Mouse (Mus musculus) intestine, postnatal 0 days (tissue): ENCODE results near the gene Pfkfb4. TPM values are rescaled to one million over a fixed set of nuclear protein-coding genes. Genes with fewer than 3 reads are reported as not detected.

ENCODE experiments used
- ATAC-seq: fragments of 200-750 bp; cut with Nextera tagmentation; 2 replicates; pipeline ENCODE4 v1.8.0; 2017; ENCODE audit warnings: mild to moderate bottlenecking, moderate TSS enrichment, moderate library complexity
- H3K27ac ChIP-seq: fragments of 300-500 bp; sonication (generic); 2 replicates; pipeline ENCODE4 v1.5.1; 2014; ENCODE audit warnings: mild to moderate bottlenecking, low read depth, low read length, moderate library complexity
- H3K27me3 ChIP-seq: fragments of 300-500 bp; sonication (generic); replicated peaks from 2 replicates; pipeline ENCODE4 v1.6.1; 2014; ENCODE audit warnings: low read length, mixed read lengths; ENCODE audit not compliant: control insufficient read depth, insufficient read depth
- H3K36me3 ChIP-seq: fragments of 300-500 bp; sonication (generic); 2 replicates; pipeline ENCODE4 v1.6.1; 2014; ENCODE audit warnings: mild to moderate bottlenecking, moderate library complexity; ENCODE audit not compliant: control insufficient read depth, insufficient read depth
- H3K4me1 ChIP-seq: fragments of 300-500 bp; sonication (generic); replicated peaks from 2 replicates; pipeline ENCODE4 v1.6.1; 2014; ENCODE audit warnings: antibody characterized with exemption, low read length, mixed read lengths; ENCODE audit not compliant: control insufficient read depth, insufficient read depth
- H3K4me2 ChIP-seq: fragments of 300-500 bp; sonication (generic); replicated peaks from 2 replicates; pipeline ENCODE4 v1.6.1; 2014; ENCODE audit warnings: low read depth, mild to moderate bottlenecking, moderate library complexity
- H3K4me3 ChIP-seq: fragments of 300-500 bp; sonication (generic); 2 replicates; pipeline ENCODE4 v1.5.1; 2014; ENCODE audit warnings: low read depth, low read length
- H3K9ac ChIP-seq: fragments of 300-500 bp; sonication (generic); 2 replicates; pipeline ENCODE4 v1.6.1; 2014; ENCODE audit warnings: mild to moderate bottlenecking, low read depth, low read length
- H3K9me3 ChIP-seq: fragments of 300-500 bp; sonication (generic); 2 replicates; pipeline ENCODE4 v1.6.1; 2016; ENCODE audit warnings: mixed run types; ENCODE audit not compliant: control insufficient read depth
- CTCF ChIP-seq: sonication (generic); IDR thresholded peaks from 2 replicates; pipeline ENCODE4 v1.5.1; 2016; ENCODE audit warnings: low read depth, mild to moderate bottlenecking, control low read depth, antibody characterized with exemption, moderate library complexity
- WGBS: fragments of 180-500 bp; shearing (Covaris S2); extraction: QIAGEN DNeasy Blood & Tissue Kit; methylation state at CpG from one replicate; pipeline ENCODE4 v1.1.7; 2014; 5-methylcytosine and 5-hydroxymethylcytosine counted together
- polyA plus RNA-seq: library from polyadenylated mRNA; unstranded; fragments of >200 nt; fragmentation: Nextera tagmentation; extraction: Ambion mirVana; gene quantifications from 2 replicates; pipeline ENCODE4 v1.2.1, GENCODE M21; 2015

Pfkfb4 gene
- polyA plus RNA-seq, 1 experiment from 2014 or later, result 43.1 TPM

DNA sequence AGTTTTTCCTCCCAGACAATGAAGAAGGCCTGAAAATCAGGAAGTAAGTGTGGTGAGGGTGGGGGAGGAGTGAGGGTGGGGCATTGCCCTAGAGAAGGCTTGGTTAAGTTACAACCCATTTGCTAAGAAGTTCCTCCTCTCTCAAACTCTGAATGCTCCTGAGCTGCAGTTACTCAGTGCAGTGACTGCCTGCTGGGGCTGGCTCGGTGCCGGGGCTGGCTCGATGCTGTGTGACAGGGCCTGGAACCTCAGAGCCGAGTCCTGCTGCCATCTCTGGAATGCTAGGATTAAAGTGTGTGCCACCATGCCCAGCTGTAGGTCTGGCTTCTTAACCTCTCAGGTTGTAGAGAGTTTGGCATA lies 7.6 kb downstream of the Pfkfb4 start:
- no peak overlapping the region for H3K27ac ChIP-seq
- H3K36me3 ChIP-seq, result peaks cover 26% of the 10 kb centered on the region; the same call in 1 of the 2 replicates
- no peaks in the 10 kb centered on the region for H3K27me3 ChIP-seq
- ATAC-seq, result no peak
- TF ChIP-seq CTCF, result no peak
- no peak overlapping the region; the same call in 1 of the 2 replicates for H3K4me2 ChIP-seq
- H3K9ac ChIP-seq, result no peak overlapping the region
- WGBS, result 47% methylated on average over 4 of the region's 4 CpGs
- H3K4me3 ChIP-seq, result no peak overlapping the region
- no peaks in the 10 kb centered on the region for H3K9me3 ChIP-seq
- peaks cover 2% of the 10 kb centered on the region; the same call in 1 of the 2 replicates for H3K4me1 ChIP-seq

- H3K27ac ChIP-seq, result no peak overlapping the region
- no peak for ATAC-seq
- H3K4me1 ChIP-seq, result peaks cover 2% of the 10 kb centered on the region; the same call in 1 of the 2 replicates
- 11% methylated on average over 3 of the region's 3 CpGs for WGBS
- H3K36me3 ChIP-seq, result peaks cover 32% of the 10 kb centered on the region; the same call in 1 of the 2 replicates
- no peaks in the 10 kb centered on the region for H3K27me3 ChIP-seq
- TF ChIP-seq CTCF, result peak; percentile 99
- H3K4me2 ChIP-seq, result no peak overlapping the region
- H3K4me3 ChIP-seq, result no peak overlapping the region
- no peaks in the 10 kb centered on the region for H3K9me3 ChIP-seq
- H3K9ac ChIP-seq, result no peak overlapping the region
Observed at GRCm38 (mm10) chr9:109000726-109001125, 9.1 kb downstream of the Pfkfb4 start.

- Histone ChIP-seq H3K27me3 (no peaks in the 10 kb centered on the region), H3K9me3 (no peaks in the 10 kb centered on the region), H3K9ac (no peak overlapping the region), H3K4me3 (no peak overlapping the region), H3K36me3 (peaks cover 38% of the 10 kb centered on the region; the same call in 1 of the 2 replicates), H3K27ac (no peak overlapping the region), H3K4me1 (no peaks in the 10 kb centered on the region), H3K4me2 (no peak overlapping the region)
- no peak for ATAC-seq
- WGBS, result 60% methylated on average over 2 of the region's 2 CpGs
- peak; percentile 87 for TF ChIP-seq CTCF
Observed at GRCm38 (mm10) chr9:109003201-109003600, 11.6 kb downstream of the Pfkfb4 start.

GRCm38 (mm10) chr9:109007025-109007780 lies 15.6 kb downstream of the Pfkfb4 start:
- no peaks in the 10 kb centered on the region for H3K27me3 ChIP-seq
- 80% methylated on average over 21 of the region's 21 CpGs for WGBS
- ATAC-seq, result no peak

DNA sequence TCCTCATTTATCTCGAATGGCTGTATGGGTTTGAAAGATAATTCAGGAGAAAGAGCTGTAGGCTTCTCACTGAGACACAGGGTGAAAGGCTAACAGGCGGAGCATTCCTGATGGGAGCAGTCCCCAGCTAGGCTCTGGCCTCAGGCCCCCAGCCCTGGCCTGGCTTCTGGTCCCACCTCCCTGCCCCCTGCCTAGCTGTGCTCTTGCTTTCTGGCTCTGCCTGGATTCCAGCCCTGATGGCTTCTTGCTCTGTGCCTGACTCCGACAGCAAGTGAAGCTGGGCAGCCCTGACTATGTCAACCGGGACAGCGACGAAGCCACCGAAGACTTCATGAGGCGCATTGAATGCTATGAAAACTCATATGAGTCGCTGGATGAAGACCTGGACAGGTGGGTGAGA lies 16.5 kb downstream of the Pfkfb4 start:
- Histone ChIP-seq H3K9me3 (no peaks in the 10 kb centered on the region), H3K9ac (no peak overlapping the region), H3K27me3 (no peaks in the 10 kb centered on the region), H3K27ac (no peak overlapping the region), H3K4me3 (no peak overlapping the region), H3K36me3 (peaks cover 40% of the 10 kb centered on the region), H3K4me2 (no peak overlapping the region), H3K4me1 (no peaks in the 10 kb centered on the region)
- 88% methylated on average over 9 of the region's 9 CpGs for WGBS
- no peak for ATAC-seq
- TF ChIP-seq CTCF, result no peak

More at GRCm38 (mm10) chr9:109007025-109007780, 15.6 kb downstream of the Pfkfb4 start:
- H3K9ac ChIP-seq, result no peak overlapping the region
- H3K9me3 ChIP-seq, result no peaks in the 10 kb centered on the region
- no peak overlapping the region for H3K4me3 ChIP-seq
- H3K36me3 ChIP-seq, result peaks cover 47% of the 10 kb centered on the region
- no peak overlapping the region for H3K4me2 ChIP-seq
- no peak overlapping the region for H3K27ac ChIP-seq
- no peaks in the 10 kb centered on the region for H3K4me1 ChIP-seq
- no peak for TF ChIP-seq CTCF

DNA sequence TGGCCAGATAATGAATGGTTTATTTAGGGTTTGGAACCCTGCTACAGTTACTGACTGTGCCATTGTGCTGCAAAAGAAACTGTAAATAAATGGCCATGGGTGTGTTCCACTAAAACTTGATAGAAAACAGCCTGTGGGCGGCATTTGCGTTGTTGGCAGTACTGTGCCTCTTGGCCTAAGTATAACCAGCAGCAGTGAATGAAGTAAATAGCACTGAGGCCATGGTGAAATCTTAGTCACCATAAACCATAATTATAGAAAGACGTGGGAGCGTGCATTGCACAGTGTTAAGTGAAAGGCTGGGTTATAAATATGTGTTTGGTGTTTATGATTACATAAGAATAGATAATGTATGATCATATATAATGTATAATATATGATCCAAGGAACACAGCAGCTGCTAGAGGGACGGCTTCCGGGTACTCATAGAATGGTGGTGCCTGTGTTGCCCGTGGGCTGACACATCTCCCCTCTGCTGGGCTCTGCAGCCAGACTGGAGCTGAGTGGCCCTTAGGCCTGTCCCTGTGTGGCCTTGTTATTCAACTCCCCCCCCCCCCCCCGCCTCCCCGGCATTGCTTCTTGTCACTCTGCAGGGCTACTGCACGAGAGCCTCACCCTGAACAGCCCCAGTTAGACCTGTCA lies 17.5 kb downstream of the Pfkfb4 start:
- H3K4me1 ChIP-seq, result no peaks in the 10 kb centered on the region
- H3K4me3 ChIP-seq, result no peak overlapping the region
- no peak overlapping the region for H3K27ac ChIP-seq
- 64% methylated on average over 9 of the region's 10 CpGs for WGBS
- no peak; the same call in 1 of the 2 replicates for ATAC-seq
- H3K36me3 ChIP-seq, result peaks cover 34% of the 10 kb centered on the region
- H3K27me3 ChIP-seq, result no peaks in the 10 kb centered on the region
- no peaks in the 10 kb centered on the region for H3K9me3 ChIP-seq
- no peak overlapping the region for H3K4me2 ChIP-seq
- H3K9ac ChIP-seq, result no peak overlapping the region
- no peak for TF ChIP-seq CTCF
